Mouse (Mus musculus) gastrocnemius, postnatal 4 days (tissue): Measurements from ENCODE around the gene Gusb. TPM values are rescaled to one million over a fixed set of nuclear protein-coding genes. Genes with fewer than 3 reads are reported as not detected.
A peak's percentile ranks its signal among the peaks of the same experiment; 100 is the strongest.
"Not testable (repeated sequence)": the region's sequence is repeated elsewhere in the genome, so short reads cannot be mapped to it uniquely, and the experiment has no call there.

ENCODE experiments used
- DNase-seq, 2 experiments: peaks; one replicate each; pipeline ENCODE4 v3.0.0; 2021 to 2022; ENCODE audit warnings: low spot score in 2 of 2, mixed read lengths in 2 of 2
- long read RNA-seq, 2 experiments: library from polyadenylated mRNA; stranded (forward); transcript quantifications; one replicate each; pipeline ENCODE4 v2.0.0; 2021
- total RNA-seq, 2 experiments: library from RNA; stranded (reverse); gene quantifications; 2 replicates each; pipeline ENCODE4 v1.2.3; 2021

The Gusb gene
- 10 to 100 TPM; 25.1 to 28.6 TPM for total RNA-seq
- long read RNA-seq, experiment 1, transcript Gusb-201 (12 exons, 2,687 nt), result major isoform, 60 of 67 reads
- long read RNA-seq, experiment 1, partial matches to known transcripts, result 2 of 67 reads
- long read RNA-seq, experiment 1, other reads (novel, unspliced or antisense), result 2 of 67 reads
- long read RNA-seq, experiment 2, transcript Gusb-201 (12 exons, 2,687 nt), result major isoform, 52 of 66 reads
- long read RNA-seq, experiment 2, partial matches to known transcripts, result 7 of 66 reads
- long read RNA-seq, experiment 2, other reads (novel, unspliced or antisense), result 3 of 66 reads

DNA sequence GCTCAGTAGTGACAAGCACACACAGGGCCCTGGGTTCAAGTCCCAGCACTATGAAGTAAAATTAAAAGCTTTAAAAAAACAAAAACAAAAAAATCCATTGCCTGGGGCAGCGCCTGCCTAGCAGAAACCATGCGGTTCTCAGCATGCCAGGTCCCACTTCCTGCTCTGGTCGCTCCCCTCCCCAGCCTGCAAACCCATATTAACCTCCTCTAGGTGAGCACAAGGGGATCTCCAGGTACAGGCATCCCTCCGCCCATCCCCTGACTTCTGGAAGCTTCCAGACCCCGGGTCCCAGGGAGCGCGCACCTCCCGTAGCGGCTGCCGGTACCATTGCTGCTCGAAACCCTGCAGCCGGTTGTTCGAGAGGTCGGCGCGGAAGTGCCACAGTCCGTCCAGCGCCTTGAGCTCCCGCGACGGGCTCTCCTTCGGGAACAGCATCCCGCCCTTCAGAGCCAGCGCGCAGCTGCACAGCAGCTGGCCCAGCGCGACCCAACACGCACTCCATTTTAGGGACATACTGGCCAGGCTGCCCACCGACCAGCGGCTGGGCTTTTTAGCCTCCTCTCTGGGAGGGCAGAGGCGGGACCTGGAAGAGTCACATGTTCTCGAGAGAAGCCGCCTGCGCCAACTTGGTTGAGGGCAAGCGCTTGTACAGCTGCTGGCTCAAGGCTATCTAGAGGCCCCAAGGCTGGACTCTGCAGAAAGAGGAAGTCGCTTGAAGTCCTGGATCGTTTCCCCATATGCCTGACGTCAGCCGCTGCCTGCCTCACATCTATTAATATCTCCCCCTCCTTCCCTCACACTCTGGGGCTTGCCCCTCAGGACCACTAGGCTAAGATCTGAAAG lies at the start of gene Gusb:
Gusb (minus strand) TSS at position 749 of the 846 bp plus-strand sequence.
- DNase-seq, result peak; percentile 66 to 84

- no peak for DNase-seq
These were observed 49.7 kb upstream of the Gusb start for GRCm38 (mm10) chr5:130052510-130052909.

GRCm38 (mm10) chr5:130051073-130051860 lies 48.4 kb upstream of the Gusb start:
- no peak for DNase-seq

- DNase-seq, result no peak
These were observed 47.6 kb upstream of the Gusb start for GRCm38 (mm10) chr5:130050416-130050815.

GRCm38 (mm10) chr5:130048786-130049520 lies 46.1 kb upstream of the Gusb start:
- peak in 1 of 2 experiments; percentile 54 for DNase-seq

GRCm38 (mm10) chr5:130047013-130047412 lies 44.2 kb upstream of the Gusb start:
- DNase-seq, result no peak

DNA sequence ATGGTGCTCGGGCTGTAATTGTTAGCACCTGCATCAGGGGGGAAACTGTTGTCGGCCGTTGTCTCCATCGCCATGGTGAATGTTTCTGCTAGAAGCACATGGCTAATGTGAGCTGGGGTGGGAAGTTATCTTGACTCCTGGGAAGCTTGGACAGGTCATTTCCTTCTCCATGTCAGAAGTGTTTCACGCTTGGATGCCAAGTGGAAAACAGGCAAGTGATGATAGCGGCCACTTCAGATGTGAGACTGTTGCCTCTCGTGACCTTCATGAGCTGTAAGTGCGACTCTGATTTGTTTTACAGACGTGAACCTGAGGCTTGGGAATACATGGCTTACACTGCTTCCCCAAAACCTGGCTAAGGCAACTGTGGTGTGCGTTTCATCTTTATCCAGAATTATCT lies 43.7 kb upstream of the Gusb start:
- no peak for DNase-seq

- DNase-seq, result no peak
These were observed 43.3 kb upstream of the Gusb start for GRCm38 (mm10) chr5:130046100-130046499.

DNA sequence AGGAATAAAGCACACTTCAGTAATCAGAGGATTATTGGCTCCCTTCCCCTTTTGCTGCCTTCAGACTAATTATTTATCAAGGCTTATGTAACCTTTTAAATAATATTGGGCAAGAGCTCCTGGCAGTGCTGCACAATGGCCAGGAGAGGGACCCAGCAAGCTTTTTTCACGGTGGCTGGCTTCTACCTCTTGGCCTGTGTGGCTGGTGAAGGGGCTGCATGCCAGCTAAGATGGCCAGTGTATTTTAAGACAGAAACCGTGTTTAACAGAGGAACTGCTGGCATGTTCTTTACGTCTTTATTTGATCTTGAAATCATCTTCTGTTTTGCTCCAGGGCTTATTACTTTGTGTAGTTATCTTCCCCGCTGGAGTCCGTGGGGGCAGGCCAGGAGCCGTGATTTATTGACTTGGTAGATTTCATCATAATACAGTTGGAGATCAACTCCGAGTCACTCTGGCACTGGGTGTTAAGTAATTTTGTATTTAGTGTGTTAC lies 41.4 kb upstream of the Gusb start:
- peak; percentile 39 to 68 for DNase-seq

- DNase-seq, result no peak
These were observed 40.9 kb upstream of the Gusb start for GRCm38 (mm10) chr5:130043741-130044140.

GRCm38 (mm10) chr5:130041262-130041661 lies 38.4 kb upstream of the Gusb start:
- no peak for DNase-seq

DNA sequence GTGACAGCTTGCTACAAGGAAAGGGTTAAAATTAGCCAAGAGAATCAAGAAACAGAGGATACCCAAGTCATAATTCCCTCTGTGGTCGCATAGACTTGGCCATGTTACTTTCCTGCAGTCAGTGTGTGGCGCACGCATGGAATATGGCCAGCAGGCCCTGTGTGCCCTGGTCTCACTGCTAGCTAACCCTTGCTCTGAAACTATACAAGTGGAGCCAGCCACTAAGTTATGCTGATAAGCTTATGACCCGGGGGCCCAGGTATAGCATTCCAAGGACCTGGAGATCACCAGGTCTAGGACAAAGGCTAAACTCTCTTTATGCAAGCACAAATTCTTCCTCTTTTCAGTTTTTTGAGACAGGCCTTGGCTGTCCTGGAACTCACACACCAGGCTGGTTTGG lies 37.9 kb upstream of the Gusb start:
- DNase-seq, result no peak

- DNase-seq, result peak in 1 of 2 experiments; percentile 62
These were observed 35.1 kb upstream of the Gusb start for GRCm38 (mm10) chr5:130037752-130038455.

DNA sequence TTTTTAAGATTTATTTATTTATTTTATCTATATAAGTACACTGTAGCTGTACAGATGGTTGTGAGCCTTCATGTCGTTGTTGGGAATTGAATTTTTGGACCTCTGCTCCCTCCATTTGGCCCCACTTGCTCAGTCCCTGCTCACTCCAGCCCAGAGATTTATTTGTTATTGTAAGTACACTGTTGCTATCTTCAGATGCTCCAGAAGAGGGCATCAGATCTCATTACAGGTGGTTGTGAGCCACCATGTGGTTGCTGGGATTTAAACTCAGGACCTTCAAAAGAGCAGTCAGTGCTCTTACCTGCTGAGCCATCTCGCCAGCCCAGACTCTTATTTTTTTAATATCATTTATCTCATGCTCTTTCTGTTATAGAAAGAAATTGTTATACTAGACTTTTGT lies 33.5 kb upstream of the Gusb start:
- DNase-seq, result not testable (repeated sequence)

DNA sequence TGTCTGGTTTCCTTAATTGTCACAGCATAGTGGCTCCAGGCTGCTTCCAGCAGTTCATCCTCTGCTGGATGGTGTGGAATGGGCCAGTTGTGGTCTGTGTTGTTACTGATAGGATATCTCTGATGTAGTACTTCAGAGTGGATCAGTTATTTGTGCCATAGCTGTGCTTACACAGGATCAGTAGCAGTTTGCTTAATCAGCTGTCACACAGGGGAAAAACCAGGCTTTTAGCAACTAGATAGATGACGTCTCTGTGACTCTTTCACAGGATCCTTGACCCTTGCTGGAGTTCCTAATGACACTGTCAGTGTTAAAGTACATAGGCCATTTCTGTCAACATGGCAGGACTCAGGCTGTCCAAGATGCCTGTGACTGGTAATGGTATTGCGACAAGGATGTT lies 31.0 kb upstream of the Gusb start:
- DNase-seq, result no peak

DNA sequence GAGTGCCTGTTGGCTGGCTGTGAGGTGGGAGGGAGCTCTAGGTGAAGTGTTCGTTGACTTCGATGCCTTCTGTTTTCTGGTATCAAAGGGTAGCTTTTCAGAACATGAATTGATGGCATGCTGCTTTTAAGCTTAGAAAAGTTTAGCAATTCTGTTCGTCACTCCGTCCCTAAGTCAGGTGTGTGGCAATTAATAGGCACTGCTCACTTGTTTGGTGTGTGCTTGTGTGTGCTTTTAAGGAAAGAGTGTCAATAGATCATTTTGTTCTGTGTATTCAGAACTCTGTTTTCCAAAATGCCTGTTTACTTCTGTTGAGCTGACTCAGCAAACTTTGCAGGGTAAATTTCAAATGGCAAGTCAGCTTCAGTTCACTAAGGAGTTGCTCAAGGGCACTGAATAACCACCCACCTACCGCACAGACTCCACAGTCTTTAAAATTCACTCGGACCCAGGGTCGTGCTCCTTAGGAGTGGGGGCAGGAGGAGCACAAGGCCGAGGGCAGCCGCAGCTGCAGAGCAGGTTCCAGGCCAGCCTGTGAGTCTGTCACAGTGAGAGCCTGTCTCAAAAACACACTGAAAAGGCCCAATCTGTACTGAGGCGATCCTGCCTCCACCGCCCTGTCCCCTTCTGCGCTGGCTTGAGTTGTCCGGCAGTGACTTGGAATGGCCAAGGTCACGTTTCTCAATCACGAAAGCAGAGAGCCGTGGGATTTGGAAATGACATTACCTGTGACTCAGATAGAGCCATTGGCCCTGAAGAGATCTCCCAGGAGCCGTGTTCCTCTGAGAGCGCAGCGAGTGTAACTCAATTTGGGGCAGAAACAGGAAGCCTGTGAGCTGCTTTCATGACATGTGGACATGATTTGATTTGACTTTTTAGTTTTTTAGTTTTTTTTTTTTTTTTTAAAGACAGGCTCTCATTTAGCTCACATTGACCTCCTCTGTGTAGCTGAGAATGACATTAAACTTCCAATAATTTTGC lies 28.9 kb upstream of the Gusb start:
- no peak for DNase-seq

- peak; percentile 63 to 84 for DNase-seq
These were observed 26.5 kb upstream of the Gusb start, which contains the start of the genes Asl and Crcp for GRCm38 (mm10) chr5:130029142-130029897. TSS of gene Asl (minus strand) at chr5:130029247. TSS of gene Crcp (plus strand) at chr5:130029290.

GRCm38 (mm10) chr5:130027696-130028095 lies 24.8 kb upstream of the Gusb start:
- no peak for DNase-seq
